Mouse (Mus musculus): ENCODE results near the gene Taf3.

Gene Taf3

GRCm38 (mm10) chr2:10048461-10048860 is at the start of gene Taf3:
Taf3 (minus strand) TSS chr2:10048596.
- peak; percentile 79 for DNase-seq (ENCODE audit: low read depth, low spot score)

GRCm38 (mm10) chr2:10094327-10095100 is 46.1 kb upstream of the Taf3 start:
- DNase-seq (ENCODE audit: low read depth, low spot score), result no peak

GRCm38 (mm10) chr2:10087256-10087850 is 39.0 kb upstream of the Taf3 start:
- DNase-seq (ENCODE audit: low read depth, low spot score), result no peak

- DNase-seq (ENCODE audit: low read depth, low spot score), result no peak
Measured at GRCm38 (mm10) chr2:10082737-10083136, 34.3 kb upstream of the Taf3 start.

GRCm38 (mm10) chr2:10081453-10082080 is 33.2 kb upstream of the Taf3 start:
- DNase-seq (ENCODE audit: low read depth, low spot score), result no peak

GRCm38 (mm10) chr2:10080310-10081010 is 32.1 kb upstream of the Taf3 start, which contains the start of the genes Atp5c1 and Kin:
Atp5c1 (minus strand) TSS chr2:10080510.
Kin (plus strand) TSS chr2:10080593.
- peak; percentile 90 for DNase-seq (ENCODE audit: low read depth, low spot score)

- DNase-seq (ENCODE audit: low read depth, low spot score), result peak; percentile 8
Measured at GRCm38 (mm10) chr2:10079745-10080309, 31.4 kb upstream of the Taf3 start.

- no peak for DNase-seq (ENCODE audit: low read depth, low spot score)
Measured at GRCm38 (mm10) chr2:10076675-10077074, 28.3 kb upstream of the Taf3 start.

GRCm38 (mm10) chr2:10074470-10074869 is 26.1 kb upstream of the Taf3 start:
- DNase-seq (ENCODE audit: low read depth, low spot score), result no peak

- DNase-seq (ENCODE audit: low read depth, low spot score), result no peak
Measured at GRCm38 (mm10) chr2:10071751-10072150, 23.4 kb upstream of the Taf3 start.

GRCm38 (mm10) chr2:10058836-10059235 is 10.4 kb upstream of the Taf3 start:
- DNase-seq (ENCODE audit: low read depth, low spot score), result no peak

- DNase-seq (ENCODE audit: low read depth, low spot score), result no peak
Measured at GRCm38 (mm10) chr2:10051996-10052395, 3.6 kb upstream of the Taf3 start.

- no peak for DNase-seq (ENCODE audit: low read depth, low spot score)
Measured at GRCm38 (mm10) chr2:10050878-10051277, 2.5 kb upstream of the Taf3 start.

GRCm38 (mm10) chr2:10049456-10049855 is 1.1 kb upstream of the Taf3 start:
- no peak for DNase-seq (ENCODE audit: low read depth, low spot score)

GRCm38 (mm10) chr2:10047758-10048436 is 499 bp downstream of the Taf3 start:
- no peak for DNase-seq (ENCODE audit: low read depth, low spot score)

- DNase-seq (ENCODE audit: low read depth, low spot score), result no peak
Measured at GRCm38 (mm10) chr2:10034976-10035375, 13.4 kb downstream of the Taf3 start.

GRCm38 (mm10) chr2:10033684-10034083 is 14.7 kb downstream of the Taf3 start:
- no peak for DNase-seq (ENCODE audit: low read depth, low spot score)

- no peak for DNase-seq (ENCODE audit: low read depth, low spot score)
Measured at GRCm38 (mm10) chr2:10029755-10030154, 18.6 kb downstream of the Taf3 start.

- DNase-seq (ENCODE audit: low read depth, low spot score), result no peak
Measured at GRCm38 (mm10) chr2:10024264-10024663, 24.1 kb downstream of the Taf3 start.

- no peak for DNase-seq (ENCODE audit: low read depth, low spot score)
Measured at GRCm38 (mm10) chr2:10021296-10021695, 27.1 kb downstream of the Taf3 start.
